Mouse (Mus musculus) thymus, adult 2 months (tissue): Measurements from ENCODE around the gene Cers3.

ENCODE experiments used
- CTCF ChIP-seq: fragments of 200-500 bp; IDR thresholded peaks from 2 replicates; pipeline ENCODE4 v1.5.1; 2012; ENCODE audit warnings: mild to moderate bottlenecking, control low read depth, low read length, moderate library complexity, borderline replicate concordance; ENCODE audit not compliant: control insufficient read depth, poor library complexity, insufficient read depth; ENCODE audit errors: extremely low read depth
- POLR2A ChIP-seq: fragments of 200-500 bp; IDR thresholded peaks from 2 replicates; pipeline ENCODE4 v1.6.1; 2012; ENCODE audit warnings: mild to moderate bottlenecking, low read length, control low read depth, moderate library complexity; ENCODE audit not compliant: control insufficient read depth, poor library complexity, insufficient read depth; ENCODE audit errors: extremely low read depth

GRCm38 (mm10) chr7:66810436-66810835 is 67.1 kb downstream of the Cers3 start:
- TF ChIP-seq POLR2A (no peak), CTCF (no peak)
